Mouse (Mus musculus) embryo, embryonic 9.5 days (tissue): Measurements from ENCODE around the gene Wdr73.
A peak's percentile ranks its signal among the peaks of the same experiment; 100 is the strongest.

Experiments
- DNase-seq: peaks from one replicate; pipeline ENCODE4 v3.0.0-alpha.2; 2017; ENCODE audit errors: extremely low spot score

Gene Wdr73

DNA sequence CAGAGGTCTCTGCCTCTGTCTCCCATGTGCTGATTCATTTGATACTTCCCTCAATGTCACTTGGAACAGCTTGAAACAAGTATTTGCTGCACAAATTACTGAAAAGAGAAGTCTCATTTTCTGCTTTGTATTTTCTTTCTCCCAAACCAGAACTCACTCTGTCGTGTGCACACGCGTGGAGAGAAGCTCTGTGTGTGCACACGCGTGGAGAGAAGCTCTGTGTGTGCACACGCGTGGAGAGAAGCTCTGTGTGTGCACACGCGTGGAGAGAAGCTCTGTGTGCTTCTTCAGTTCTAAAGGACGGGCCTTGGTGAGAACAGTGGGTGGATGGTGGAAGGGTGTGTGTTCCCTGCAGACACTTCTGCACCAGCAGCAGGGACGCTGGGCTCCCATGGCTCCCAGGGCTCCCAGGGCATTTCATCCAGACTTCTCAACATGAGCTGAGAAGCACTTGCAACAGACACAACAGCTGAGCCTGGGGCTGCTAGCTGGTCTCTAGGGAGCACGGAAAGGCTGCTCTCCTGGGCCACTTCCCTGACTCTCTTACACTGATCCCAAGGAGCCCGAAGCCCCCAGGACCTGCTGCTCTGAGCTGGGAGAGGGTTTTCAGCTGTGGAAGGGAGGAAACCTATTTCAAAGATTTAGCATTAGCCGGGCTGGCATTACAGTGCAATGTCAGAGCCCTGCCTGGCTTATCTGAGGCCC is 6.1 kb downstream of the Wdr73 start:
- DNase-seq: no peak

DNA sequence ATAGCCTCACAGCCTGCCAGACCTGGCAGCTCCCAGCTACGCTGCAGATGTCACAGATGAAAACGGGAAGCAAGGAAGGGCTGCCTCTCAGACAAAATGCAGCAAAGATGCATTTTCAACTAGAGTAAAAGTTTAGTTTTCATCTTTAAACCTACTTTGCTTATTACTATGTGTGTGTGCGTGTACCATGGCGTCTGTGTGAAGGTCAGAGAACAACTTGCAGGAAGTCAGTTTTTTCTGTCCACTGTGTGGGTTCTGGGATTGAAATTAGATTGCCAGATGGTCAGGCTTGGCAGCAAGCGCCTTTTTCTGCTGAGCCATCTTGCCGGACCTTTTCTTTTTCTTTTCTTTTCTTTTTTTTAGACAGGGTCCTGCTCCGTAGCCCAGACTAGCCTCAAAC is 6.9 kb downstream of the Wdr73 start:
- no peak for DNase-seq

DNA sequence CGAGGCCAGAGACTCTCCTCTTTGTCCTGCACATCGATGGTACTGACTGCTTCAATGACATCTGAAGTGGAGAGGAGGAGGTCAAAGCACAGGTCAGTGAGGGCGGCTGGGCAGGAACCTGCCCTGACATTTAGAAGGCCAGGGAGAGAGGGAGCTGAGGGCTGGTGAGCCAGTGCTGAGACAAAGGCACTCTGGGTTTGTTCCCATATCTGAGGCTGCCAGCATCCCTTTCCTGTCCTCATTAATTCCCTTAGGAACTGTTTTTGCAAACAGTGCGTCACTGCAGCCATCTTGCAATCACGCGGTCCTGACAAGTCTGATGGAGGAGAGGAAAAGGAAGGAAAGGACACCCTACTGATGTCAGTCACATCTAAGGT is 7.3 kb downstream of the Wdr73 start:
- no peak for DNase-seq

DNA sequence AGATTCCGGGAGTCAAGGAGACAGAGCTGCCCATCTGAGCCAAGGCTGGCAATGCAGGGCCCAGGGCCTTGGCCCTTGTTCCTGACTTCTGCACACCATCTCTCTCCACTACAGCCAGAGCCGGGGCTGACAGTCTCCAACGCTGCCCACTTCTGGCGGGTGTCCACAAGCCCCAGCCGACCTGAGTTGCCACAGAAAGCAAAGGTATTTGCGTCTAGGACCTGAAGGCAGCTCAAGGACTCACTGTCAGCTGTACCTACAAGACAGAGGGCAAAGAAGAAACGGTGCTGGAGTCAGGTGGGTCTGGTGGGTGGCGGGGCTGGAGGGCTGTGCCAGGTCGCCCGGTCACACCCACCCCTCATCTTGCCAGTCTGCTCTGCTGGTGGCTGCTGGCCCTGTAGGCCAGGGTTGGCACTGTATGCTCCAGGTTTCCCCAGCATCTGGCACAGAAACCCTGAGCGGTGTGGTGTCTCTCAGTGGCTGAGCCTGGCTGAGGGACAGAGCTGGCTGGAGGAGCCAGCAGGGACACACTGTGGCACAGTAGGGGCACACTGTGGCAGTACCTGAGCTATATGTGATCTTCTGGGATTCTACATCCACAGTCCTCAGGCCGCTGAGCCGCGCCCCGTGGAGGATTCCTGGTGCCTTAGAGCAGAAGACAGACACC is 7.8 kb downstream of the Wdr73 start:
- DNase-seq: no peak

DNA sequence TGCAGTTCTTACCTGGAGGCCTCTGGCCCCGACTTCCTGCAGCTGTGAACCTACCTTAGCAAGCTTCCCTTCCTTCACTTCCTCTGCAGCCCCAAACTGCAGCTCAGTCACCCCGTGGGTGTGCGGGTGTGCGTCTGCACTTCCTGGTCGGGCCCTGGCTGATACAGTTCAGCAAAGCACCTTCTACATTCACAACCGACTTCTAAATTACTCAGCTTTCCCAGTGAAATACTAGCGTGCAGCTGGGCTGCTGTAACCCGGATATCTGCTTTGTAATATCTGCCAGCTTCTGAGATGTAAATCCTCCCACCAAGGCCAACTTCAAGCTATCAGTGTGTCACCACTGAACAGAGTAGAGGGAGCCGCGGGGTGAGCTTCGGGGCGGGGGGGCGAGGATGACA is 11.2 kb downstream of the Wdr73 start:
- DNase-seq: no peak

DNA sequence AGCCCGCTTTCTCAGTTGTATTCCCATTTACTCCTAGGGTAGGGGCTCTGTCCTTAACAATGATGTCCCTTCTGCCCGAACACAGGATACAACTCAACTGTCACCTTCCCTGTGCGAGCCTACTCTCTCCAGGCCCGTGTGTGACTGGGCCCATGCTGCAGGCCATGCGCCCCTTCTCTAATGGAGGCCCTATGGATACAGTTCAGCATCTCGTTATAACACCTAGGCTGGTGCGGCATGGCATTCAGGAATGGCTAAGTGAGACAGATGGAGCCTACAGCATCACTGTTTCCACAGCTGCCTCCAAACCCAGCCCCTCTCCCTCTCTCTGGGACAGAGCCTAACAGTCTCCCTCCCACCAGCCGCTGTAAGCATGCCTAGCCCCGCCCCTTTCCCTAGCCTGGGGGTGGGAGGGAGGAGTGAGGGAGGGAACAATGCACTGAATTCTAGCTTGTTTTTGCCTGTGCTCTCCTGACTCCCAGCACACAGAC is 12.0 kb downstream of the Wdr73 start:
- peak; percentile 73 for DNase-seq

DNA sequence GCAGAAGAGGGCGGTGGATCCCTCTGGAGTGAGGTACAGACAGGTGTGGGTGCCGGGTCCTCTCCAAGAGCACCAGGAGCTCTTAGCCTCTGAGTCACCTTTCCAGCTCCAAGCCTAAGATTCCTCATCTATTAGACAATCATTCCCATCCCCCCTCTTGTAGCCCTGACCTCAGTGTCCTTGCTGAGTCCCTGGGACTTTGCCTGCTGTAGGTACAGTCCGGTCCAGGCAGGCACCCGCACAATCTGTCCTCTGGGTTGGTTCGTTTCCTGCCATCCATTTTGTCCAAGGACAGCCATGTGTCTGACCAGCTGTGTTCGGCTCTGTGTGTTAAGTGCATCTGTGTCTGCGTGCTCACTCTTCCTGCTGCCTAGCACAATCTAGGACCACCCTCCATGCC is 12.5 kb downstream of the Wdr73 start:
- no peak for DNase-seq

DNA sequence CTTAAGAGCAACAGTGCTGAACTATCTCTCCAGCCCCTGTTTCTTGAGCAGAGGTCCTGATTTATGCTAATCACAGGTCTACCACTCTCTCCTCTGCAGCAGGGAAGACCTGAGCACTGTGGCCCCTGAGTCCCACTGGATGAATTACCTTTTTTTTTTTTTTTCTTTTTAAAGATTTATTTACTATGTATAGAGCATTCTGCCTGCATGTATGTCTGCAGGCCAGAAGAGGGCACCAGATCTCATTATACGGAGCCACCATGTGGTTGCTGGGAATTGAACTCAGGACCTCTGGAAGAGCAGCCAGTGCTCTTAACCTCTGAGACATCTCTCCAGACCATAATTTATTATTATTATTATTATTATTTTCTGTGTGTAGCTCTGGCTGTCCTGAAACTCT is 15.4 kb downstream of the Wdr73 start:
- no peak for DNase-seq

DNA sequence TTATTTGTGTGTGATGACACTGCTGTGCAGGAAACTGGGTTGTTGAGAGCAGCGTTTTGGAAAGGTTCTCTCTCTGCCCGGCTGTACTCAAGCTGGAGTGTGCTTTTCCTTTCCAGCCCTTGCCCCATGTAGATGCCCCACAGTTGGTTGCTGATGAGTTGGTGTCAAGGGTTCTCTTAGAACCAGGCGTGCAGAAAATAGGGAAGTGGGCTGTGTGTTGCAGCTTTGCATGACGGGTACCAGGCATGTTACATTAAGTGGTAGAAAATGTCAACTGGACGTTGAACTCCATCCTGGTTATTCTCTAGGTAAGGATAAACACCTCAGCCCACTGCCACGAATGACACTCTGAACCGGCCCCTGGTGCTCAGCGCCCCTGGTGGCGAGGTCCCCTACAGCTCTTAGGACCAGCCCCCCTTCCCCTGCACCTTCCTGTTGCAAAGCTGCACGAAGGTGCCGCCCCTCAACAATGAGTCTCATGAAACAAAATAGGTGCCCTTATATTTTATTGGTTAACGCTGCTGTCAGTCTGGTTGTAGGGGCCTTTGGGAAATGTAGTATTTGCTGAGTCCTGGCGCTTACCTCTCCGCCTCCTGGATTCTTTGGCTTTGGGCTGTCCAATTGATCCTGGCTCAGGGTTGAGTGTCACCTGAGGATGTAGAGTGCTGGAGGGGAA is 18.1 kb downstream of the Wdr73 start:
- DNase-seq: peak; percentile 51

DNA sequence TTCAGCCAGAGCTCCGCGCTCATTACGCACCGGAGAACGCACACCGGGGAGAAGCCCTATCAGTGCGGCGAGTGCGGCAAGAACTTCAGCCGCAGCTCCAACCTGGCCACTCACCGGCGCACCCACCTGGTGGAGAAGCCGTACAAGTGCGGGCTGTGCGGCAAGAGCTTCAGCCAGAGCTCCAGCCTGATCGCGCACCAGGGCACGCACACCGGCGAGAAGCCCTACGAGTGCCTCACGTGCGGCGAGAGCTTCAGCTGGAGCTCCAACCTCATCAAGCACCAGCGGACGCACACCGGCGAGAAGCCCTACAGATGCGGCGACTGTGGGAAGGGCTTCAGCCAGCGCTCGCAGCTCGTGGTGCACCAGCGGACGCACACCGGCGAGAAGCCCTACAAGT is 25.3 kb downstream of the Wdr73 start:
- DNase-seq: no peak

DNA sequence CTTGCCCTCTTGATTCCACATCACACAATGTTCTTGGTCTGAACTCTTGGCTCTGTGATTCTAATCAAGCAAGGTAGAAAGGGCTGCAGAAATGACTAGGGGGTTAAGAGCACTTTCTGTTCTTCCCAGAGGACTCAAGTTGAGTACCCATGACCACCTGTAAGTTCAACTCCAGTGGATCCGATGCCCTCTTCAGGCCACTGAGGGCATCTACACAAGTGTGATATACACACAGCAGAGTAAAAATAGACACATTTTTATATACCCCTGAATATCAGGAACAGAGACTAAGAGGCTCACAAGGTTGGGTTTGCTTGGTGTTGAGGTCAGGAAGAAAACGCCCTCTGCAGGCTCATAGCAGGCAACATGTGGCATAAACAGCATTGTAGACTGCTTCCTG is 27.4 kb downstream of the Wdr73 start:
- DNase-seq: no peak

DNA sequence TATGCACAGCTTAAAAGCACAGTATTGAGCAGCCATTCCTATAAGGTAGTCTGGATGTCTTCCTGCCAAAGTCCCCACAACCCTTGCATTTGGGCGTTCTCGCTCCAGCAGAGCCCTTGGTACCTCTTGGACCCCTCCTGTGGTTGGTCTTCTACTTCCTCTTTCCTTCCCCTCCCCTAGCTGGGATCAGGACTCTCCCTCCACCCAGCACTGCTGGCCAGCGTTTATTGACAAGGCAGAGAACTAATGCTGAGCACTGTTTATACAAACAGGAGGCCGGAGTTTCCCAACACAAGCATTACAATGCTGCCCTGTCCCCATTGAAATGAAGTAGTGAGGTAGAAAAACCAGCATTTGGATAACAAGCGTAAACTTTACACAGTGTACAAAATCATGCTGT is 28.0 kb downstream of the Wdr73 start:
- no peak for DNase-seq

DNA sequence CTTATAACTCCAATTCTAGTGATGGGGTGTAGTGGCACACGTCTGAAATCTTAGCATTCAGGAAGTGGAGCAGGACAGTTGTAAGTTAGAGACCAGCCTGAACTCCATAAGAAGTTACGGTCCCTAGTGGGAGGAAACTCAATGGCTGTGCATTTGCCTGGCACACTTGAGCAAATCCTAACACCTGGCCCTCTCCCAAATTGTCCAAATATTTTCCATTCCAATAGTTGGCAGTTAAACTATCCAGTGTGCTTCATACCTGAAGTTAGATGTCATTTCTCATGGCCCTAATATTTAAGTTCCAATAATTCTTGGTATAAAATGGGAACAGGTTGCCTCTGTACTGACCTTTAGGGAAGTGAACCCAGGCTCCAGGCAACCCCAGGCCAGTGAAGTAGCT is 32.4 kb downstream of the Wdr73 start:
- no peak for DNase-seq

DNA sequence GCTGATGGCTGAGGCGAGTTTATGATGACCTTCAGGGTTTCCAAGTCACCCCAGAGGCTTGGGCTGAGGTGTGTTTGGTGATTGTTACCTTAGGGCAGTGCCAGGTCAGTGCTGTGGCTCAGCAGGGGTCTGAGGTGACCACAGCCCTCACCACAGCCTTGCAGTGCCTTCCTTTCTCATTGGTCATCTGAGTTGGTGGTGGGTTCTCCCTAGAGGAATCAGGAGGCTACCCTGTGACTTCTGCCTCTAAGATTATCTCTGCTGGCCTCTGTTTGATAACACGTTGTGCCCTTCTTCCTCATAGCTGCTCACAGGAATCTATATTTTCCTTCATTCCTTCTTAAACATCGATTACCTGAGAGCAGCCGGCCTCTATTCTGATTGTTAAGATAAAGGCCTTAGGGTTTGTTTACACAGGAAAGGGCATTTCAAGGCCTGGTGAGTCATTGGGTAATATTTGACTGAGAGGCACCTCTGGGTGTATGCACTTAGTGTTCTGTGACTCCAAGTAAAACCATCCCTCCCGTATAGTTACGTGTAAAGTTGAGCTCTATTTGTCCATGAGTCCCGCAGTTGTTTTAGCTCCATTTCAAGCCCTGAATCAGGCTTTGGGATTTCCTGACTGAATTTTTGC is 34.4 kb downstream of the Wdr73 start:
- no peak for DNase-seq

DNA sequence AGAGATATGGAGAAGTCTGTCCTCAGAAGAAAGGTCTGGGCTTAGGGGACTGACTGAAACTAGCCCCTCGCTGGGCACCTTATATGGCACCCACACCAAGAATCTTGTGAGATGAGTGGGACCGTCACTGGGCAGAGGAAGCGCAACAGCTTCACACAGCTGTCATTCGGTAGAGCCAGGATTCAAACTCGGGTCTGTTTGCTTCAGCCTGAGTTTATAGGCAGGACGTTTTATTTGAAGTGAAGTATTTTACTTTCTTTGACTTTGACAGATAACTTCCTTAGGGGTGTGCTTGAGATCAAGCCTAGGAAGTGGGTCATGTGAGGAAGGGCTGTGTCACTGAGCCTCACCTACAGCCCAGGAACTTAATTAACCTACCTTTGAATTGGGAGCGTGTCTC is 35.5 kb downstream of the Wdr73 start:
- no peak for DNase-seq

DNA sequence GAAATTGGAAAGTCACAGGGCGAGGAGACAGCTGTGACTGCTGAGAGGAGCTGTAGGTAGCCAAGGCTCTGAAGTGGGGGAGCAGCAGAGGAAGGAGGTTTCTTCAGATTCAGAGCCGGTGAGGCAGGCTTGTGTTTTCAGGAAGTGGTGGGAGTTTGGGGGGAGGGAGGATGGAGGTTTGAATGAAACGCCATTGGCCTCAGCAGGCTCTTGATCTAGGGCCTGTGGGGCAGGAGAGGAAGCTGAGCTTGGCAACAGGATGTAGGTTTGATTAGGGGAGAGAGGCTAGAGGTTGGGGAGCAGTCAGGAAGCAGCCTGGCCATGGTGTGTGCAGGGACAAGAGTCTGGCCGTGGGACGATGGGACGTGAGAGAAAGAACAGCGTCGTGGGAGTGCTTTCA is 36.2 kb downstream of the Wdr73 start:
- no peak for DNase-seq

DNA sequence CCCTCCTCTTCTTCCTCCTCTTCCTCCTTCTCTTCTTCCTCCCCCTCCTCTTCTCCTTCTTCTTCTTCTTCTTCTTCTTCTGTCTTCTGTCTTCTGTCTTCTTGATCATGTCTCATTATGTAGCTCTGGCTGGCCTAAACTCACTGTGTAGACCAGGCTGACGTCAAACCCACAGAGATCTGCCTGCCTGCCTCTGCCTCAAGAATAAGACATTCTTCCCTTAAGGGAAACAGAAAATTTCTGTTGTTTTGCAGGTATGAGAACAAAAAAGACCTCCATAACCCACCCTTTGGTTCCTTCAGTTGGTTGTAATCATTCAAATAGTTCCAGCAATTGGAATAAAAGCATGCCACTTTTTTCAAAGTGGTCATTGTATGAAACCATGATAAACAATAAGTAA is 36.9 kb downstream of the Wdr73 start:
- DNase-seq: no peak

DNA sequence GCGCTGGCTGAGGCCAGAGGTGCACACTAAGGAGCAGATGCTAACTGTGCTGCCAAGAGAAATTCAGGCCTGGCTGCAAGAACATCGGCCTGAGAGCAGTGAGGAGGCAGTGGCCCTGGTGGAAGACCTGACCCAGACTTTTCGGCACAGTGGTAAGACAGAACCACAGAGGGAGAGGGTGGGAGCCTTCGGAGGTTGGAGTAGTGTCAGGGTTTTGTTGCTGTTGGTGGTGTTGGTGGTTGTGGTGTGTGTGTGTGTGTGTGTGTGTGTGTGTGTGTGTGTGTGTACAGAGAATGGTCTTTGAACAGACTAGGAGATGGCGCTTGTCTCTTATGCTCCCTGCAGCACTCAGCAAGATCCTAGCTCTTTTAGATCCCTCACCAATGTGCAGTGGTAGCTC is 37.5 kb downstream of the Wdr73 start:
- no peak for DNase-seq

DNA sequence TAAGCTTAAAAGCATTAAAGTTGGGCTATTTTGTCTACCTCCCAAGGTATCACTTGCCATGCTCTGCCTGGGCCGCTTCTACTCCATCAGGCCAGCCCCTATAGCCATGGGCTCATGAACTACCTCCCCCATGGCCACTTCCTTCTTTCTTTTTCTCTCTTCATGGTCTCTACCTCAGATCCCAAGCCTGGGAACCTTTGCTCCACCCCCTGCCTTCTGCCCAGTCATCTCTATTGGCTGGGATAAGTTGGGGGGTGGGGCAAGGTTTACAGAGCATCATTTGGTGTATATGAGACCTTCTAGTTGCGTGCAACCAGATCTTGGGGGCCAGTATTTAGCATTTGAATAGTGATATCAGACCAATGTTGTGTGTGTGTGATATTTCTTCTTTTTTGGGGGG is 38.6 kb downstream of the Wdr73 start:
- no peak for DNase-seq

DNA sequence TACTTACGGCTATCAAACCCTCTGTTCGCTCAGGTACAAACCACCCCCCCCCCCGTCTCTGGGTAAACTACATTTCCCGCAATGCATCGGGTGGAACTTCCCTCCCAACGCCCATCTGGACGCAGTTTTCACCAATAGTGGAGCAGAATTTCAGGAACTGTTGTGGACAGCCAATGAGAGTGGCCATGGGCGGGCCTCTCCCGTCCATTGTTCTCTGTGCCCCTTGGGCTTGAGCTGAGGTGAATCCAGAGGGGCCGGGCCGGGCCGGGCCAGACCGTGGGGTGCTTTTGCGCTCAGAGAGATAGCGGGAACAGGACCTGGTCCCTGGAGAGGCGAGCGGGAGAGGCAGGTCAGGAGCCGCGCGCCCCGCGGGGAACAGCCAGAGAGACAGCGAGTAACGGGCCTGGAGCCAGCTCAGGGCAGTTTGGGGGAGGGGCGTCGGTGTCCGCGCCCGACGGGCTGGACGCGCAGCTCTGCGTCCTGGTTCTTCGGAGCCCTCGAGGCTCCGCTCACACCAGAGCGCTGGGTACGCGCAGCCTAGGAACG is 40.3 kb downstream of the Wdr73 start, which contains the start of gene Zscan2:
TSS of gene Zscan2 (plus strand) at position 192 of the 546 bp plus-strand sequence.
- DNase-seq: peak; percentile 95

DNA sequence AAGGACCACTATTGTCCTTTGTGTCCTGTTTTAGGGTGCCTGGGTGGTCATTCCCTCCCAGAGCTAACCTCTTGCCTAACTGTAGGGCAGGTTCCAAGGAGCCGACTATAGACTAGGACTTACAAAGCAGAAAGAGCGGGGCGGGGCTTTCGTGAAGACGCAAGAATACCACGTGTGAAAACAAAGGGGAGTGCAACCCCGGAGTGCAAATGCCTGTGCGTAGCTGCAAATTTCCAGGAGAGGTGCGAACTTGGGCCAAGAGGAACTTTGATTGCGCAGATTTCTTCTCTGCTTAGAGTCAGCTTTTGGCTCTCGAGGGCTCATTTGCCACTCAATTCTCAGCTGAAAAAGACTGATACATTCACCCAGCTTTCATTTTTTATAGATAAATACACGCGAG is 40.8 kb downstream of the Wdr73 start:
- peak; percentile 67 for DNase-seq

DNA sequence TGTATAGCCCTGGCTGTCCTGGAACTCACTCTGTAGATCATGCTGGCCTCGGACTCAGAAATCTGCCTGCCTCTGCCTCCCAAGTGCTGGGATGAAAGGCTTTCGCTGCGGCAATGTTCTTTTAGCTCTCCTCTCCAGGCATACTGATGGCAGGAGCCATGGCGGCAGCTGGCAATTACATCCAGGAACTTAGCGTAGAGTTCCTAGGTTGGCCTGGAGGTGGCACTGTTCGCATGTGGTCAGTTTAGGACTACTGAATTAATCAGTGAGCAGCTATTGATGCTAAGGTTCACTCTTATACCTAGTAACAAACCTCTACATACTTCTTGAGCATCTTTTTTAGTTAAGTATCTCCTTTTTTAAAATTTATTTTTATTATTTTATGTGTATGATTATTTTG is 43.9 kb downstream of the Wdr73 start:
- DNase-seq: peak; percentile 76
